Mouse (Mus musculus) erythroblast, embryonic 14.5 days (primary cell): ENCODE results near the gene Tmem87a.

Experiments
- GATA1 ChIP-seq: IDR thresholded peaks from 2 replicates; pipeline ENCODE4 v1.6.1; 2012; ENCODE audit warnings: low read length, inconsistent platforms, mixed read lengths
- TAL1 ChIP-seq: IDR thresholded peaks from 3 replicates; pipeline ENCODE4 v1.6.1; 2012; ENCODE audit warnings: low read length, inconsistent platforms, mixed read lengths

- TF ChIP-seq GATA1 (no peak), TAL1 (no peak)
Measured at GRCm38 (mm10) chr2:120403986-120404822, at the start of gene Tmem87a.
